Mouse (Mus musculus) liver, adult 2 months (tissue): ENCODE measurements around the gene Hoxa4.

Source experiments
- CTCF ChIP-seq: fragments of 200-500 bp; IDR thresholded peaks from 2 replicates; pipeline ENCODE4 v1.5.1; 2011; ENCODE audit warnings: low read depth, low read length, control low read depth
- POLR2A ChIP-seq: fragments of 200-500 bp; IDR thresholded peaks from 2 replicates; pipeline ENCODE4 v1.6.1; 2011; ENCODE audit warnings: low read length, control low read depth; ENCODE audit not compliant: insufficient read depth; ENCODE audit errors: extremely low read depth

- TF ChIP-seq CTCF = no peak
- TF ChIP-seq POLR2A = no peak
Observed at GRCm38 (mm10) chr6:52200751-52201250, 9.2 kb upstream of the Hoxa4 start.
